Mouse (Mus musculus): ENCODE measurements around the gene Slc5a8. TPM values are rescaled to one million over a fixed set of nuclear protein-coding genes. Genes with fewer than 3 reads are reported as not detected.

Gene Slc5a8
- total RNA-seq, 2 experiments from 2014 or later: not detected

- no peak for DNase-seq (ENCODE audit: low spot score)
Measured at GRCm38 (mm10) chr10:88978932-88979331, 93.1 kb downstream of the Slc5a8 start.

Other genes with a start within 250 kb of the Slc5a8 start
- under 1 TPM in 1 of 2 experiments, not detected in 1; 0.17 TPM for gene Spic, start 201.0 kb upstream of the Slc5a8 start, total RNA-seq (2021)
- 10 to 100 TPM; 88.1 to 93.1 TPM for gene Arl1, start 155.1 kb upstream of the Slc5a8 start, total RNA-seq (2021)
- 10 to 100 TPM in 1 of 2 experiments, 1 to 10 TPM in 1; 9.6 to 11.1 TPM for gene Utp20, start 59.2 kb upstream of the Slc5a8 start, total RNA-seq (2021)